Mouse (Mus musculus): ENCODE measurements around the gene Vkorc1l1. TPM values are rescaled to one million over a fixed set of nuclear protein-coding genes. Genes with fewer than 3 reads are reported as not detected.
"Not testable (repeated sequence)": the region's sequence is repeated elsewhere in the genome, so short reads cannot be mapped to it uniquely, and the experiment has no call there.

Gene Vkorc1l1
- polyA plus RNA-seq, 1 experiment, result 13.2 TPM

GRCm38 (mm10) chr5:129929924-129930855, 11.6 kb upstream of the Vkorc1l1 start:
- Histone ChIP-seq H3ac (ENCODE audit: control insufficient read depth, insufficient read length) (no peak overlapping the region), H3K36me3 (ENCODE audit: control insufficient read depth, insufficient read depth) (no peaks in the 10 kb centered on the region), H3K4me3 (no peak overlapping the region), H3K79me2 (ENCODE audit: control insufficient read depth, insufficient read depth) (no peaks in the 10 kb centered on the region), H3K27me3 (ENCODE audit: control insufficient read depth, insufficient read depth, insufficient read length) (no peaks in the 10 kb centered on the region), H3K4me2 (ENCODE audit: low read depth) (no peak overlapping the region)
- TF ChIP-seq POLR2AphosphoS2 (IDR thresholded peaks at IDR 0.05; ENCODE audit: insufficient read length, low read depth) (no peak), MYOG (IDR thresholded peaks at IDR 0.05; ENCODE audit: control insufficient read depth in 1 of 3, insufficient read depth in 1 of 3, insufficient read length in 2 of 3, low read depth in 2 of 3) (no peak), SRF (IDR thresholded peaks at IDR 0.05; ENCODE audit: control insufficient read depth, insufficient read length, low read depth) (no peak), MAX (IDR thresholded peaks at IDR 0.05; ENCODE audit: low read depth) (no peak), POLR2A (IDR thresholded peaks at IDR 0.05; ENCODE audit: insufficient read length, low read depth) (no peak), TCF3 (IDR thresholded peaks at IDR 0.05; ENCODE audit: insufficient read length, low read depth) (no peak), E2F4 (IDR thresholded peaks at IDR 0.05; ENCODE audit: insufficient read depth) (no peak), MYOD1 (IDR thresholded peaks at IDR 0.05; ENCODE audit: control insufficient read depth in 1 of 3, insufficient read length in 2 of 3, low read depth in 2 of 3) (no peak), REST (IDR thresholded peaks at IDR 0.05; ENCODE audit: insufficient read depth, insufficient read length) (no peak), USF1 (IDR thresholded peaks at IDR 0.05; ENCODE audit: low read depth) (no peak), TCF12 (IDR thresholded peaks at IDR 0.05; ENCODE audit: insufficient read depth, poor library complexity, severe bottlenecking) (no peak), CEBPB (IDR thresholded peaks at IDR 0.05; ENCODE audit: insufficient read depth, poor library complexity, severe bottlenecking) (no peak)

- Histone ChIP-seq H3K36me3 (ENCODE audit: control insufficient read depth, insufficient read depth) (no peaks in the 10 kb centered on the region), H3K4me2 (ENCODE audit: low read depth) (no peak overlapping the region), H3ac (ENCODE audit: control insufficient read depth, insufficient read length) (no peak overlapping the region), H3K4me3 (no peak overlapping the region), H3K79me2 (ENCODE audit: control insufficient read depth, insufficient read depth) (no peaks in the 10 kb centered on the region), H3K27me3 (ENCODE audit: control insufficient read depth, insufficient read depth, insufficient read length) (no peaks in the 10 kb centered on the region)
- TF ChIP-seq POLR2AphosphoS2 (IDR thresholded peaks at IDR 0.05; ENCODE audit: insufficient read length, low read depth) (no peak), MYOG (IDR thresholded peaks at IDR 0.05; ENCODE audit: control insufficient read depth in 1 of 3, insufficient read depth in 1 of 3, insufficient read length in 2 of 3, low read depth in 2 of 3) (no peak), SRF (IDR thresholded peaks at IDR 0.05; ENCODE audit: control insufficient read depth, insufficient read length, low read depth) (no peak), MAX (IDR thresholded peaks at IDR 0.05; ENCODE audit: low read depth) (no peak), TCF12 (IDR thresholded peaks at IDR 0.05; ENCODE audit: insufficient read depth, poor library complexity, severe bottlenecking) (no peak), POLR2A (IDR thresholded peaks at IDR 0.05; ENCODE audit: insufficient read length, low read depth) (no peak), TCF3 (IDR thresholded peaks at IDR 0.05; ENCODE audit: insufficient read length, low read depth) (no peak), MYOD1 (IDR thresholded peaks at IDR 0.05; ENCODE audit: control insufficient read depth in 1 of 3, insufficient read length in 2 of 3, low read depth in 2 of 3) (no peak), CEBPB (IDR thresholded peaks at IDR 0.05; ENCODE audit: insufficient read depth, poor library complexity, severe bottlenecking) (no peak), USF1 (IDR thresholded peaks at IDR 0.05; ENCODE audit: low read depth) (no peak), REST (IDR thresholded peaks at IDR 0.05; ENCODE audit: insufficient read depth, insufficient read length) (no peak), E2F4 (IDR thresholded peaks at IDR 0.05; ENCODE audit: insufficient read depth) (no peak)
These were observed 4.8 kb upstream of the Vkorc1l1 start for GRCm38 (mm10) chr5:129936941-129937340.

- Histone ChIP-seq H3ac (ENCODE audit: control insufficient read depth, insufficient read length) (no peak overlapping the region), H3K79me2 (ENCODE audit: control insufficient read depth, insufficient read depth) (peaks cover 28% of the 10 kb centered on the region), H3K4me2 (ENCODE audit: low read depth) (peak overlapping the region; percentile 91), H3K36me3 (ENCODE audit: control insufficient read depth, insufficient read depth) (no peaks in the 10 kb centered on the region), H3K4me3 (peak overlapping the region; percentile 46), H3K27me3 (ENCODE audit: control insufficient read depth, insufficient read depth, insufficient read length) (no peaks in the 10 kb centered on the region)
- TF ChIP-seq MYOG (IDR thresholded peaks at IDR 0.05; ENCODE audit: control insufficient read depth in 1 of 3, insufficient read depth in 1 of 3, insufficient read length in 2 of 3, low read depth in 2 of 3), result no peak
These were observed 1.5 kb upstream of the Vkorc1l1 start for GRCm38 (mm10) chr5:129940281-129940680.

GRCm38 (mm10) chr5:129940736-129941494, 855 bp upstream of the Vkorc1l1 start:
- TF ChIP-seq MYOG (IDR thresholded peaks at IDR 0.05; ENCODE audit: control insufficient read depth in 1 of 3, insufficient read depth in 1 of 3, insufficient read length in 2 of 3, low read depth in 2 of 3) (no peak), POLR2A (IDR thresholded peaks at IDR 0.05; ENCODE audit: insufficient read length, low read depth) (peak; percentile 36), POLR2AphosphoS2 (IDR thresholded peaks at IDR 0.05; ENCODE audit: insufficient read length, low read depth) (no peak), CEBPB (IDR thresholded peaks at IDR 0.05; ENCODE audit: insufficient read depth, poor library complexity, severe bottlenecking) (no peak), REST (IDR thresholded peaks at IDR 0.05; ENCODE audit: insufficient read depth, insufficient read length) (no peak)
- peak overlapping the region; percentile 91 for H3K4me2 ChIP-seq (ENCODE audit: low read depth)
- H3K4me3 ChIP-seq, result peak overlapping the region; percentile 46
- H3ac ChIP-seq (ENCODE audit: control insufficient read depth, insufficient read length), result no peak overlapping the region
- peaks cover 33% of the 10 kb centered on the region for H3K79me2 ChIP-seq (ENCODE audit: control insufficient read depth, insufficient read depth)
- H3K36me3 ChIP-seq (ENCODE audit: control insufficient read depth, insufficient read depth), result no peaks in the 10 kb centered on the region
- H3K27me3 ChIP-seq (ENCODE audit: control insufficient read depth, insufficient read depth, insufficient read length), result no peaks in the 10 kb centered on the region

- H3K36me3 ChIP-seq (ENCODE audit: control insufficient read depth, insufficient read depth); H3K27me3 ChIP-seq (ENCODE audit: control insufficient read depth, insufficient read depth, insufficient read length): not testable (repeated sequence)
- peak overlapping the region; percentile 94 for H3ac ChIP-seq (ENCODE audit: control insufficient read depth, insufficient read length)
- peaks cover 47% of the 10 kb centered on the region for H3K79me2 ChIP-seq (ENCODE audit: control insufficient read depth, insufficient read depth)
- H3K4me2 ChIP-seq (ENCODE audit: low read depth), result peak overlapping the region; percentile 85
- peak overlapping the region; percentile 46 for H3K4me3 ChIP-seq
These were observed 536 bp downstream of the Vkorc1l1 start for GRCm38 (mm10) chr5:129942073-129942939.
